Mouse (Mus musculus) bone marrow, adult 2 months (tissue): ENCODE measurements at regions not wholly inside any gene's neighbourhood (a gene's known extent, or its start where the extent isn't known, plus 50 kb on each side); places are given as distances from the start of the nearest gene placed in this dataset.

ENCODE experiments used
- CTCF ChIP-seq: fragments of 200-500 bp; IDR thresholded peaks from 2 replicates; pipeline ENCODE4 v1.5.1; 2011; ENCODE audit warnings: low read length, control low read depth; ENCODE audit not compliant: control insufficient read depth, insufficient read depth
- POLR2A ChIP-seq: fragments of 200-500 bp; IDR thresholded peaks from 2 replicates; pipeline ENCODE4 v1.6.1; 2011; ENCODE audit warnings: low read depth, mild to moderate bottlenecking, control low read depth, low read length, borderline replicate concordance; ENCODE audit not compliant: control insufficient read depth

- TF ChIP-seq POLR2A = no peak
- no peak for TF ChIP-seq CTCF
Observed at GRCm38 (mm10) chr6:81564295-81564694, 359.2 kb upstream of the Gcfc2 start.
